Mouse (Mus musculus) neural tube, embryonic 13.5 days (tissue): ENCODE measurements around the gene Zmynd8. TPM values are rescaled to one million over a fixed set of nuclear protein-coding genes. Genes with fewer than 3 reads are reported as not detected.

Source experiments
- ATAC-seq: fragments of 200-750 bp; cut with Nextera tagmentation; 2 replicates; pipeline ENCODE4 v1.8.0; 2017; ENCODE audit warnings: low read depth, mild to moderate bottlenecking, moderate TSS enrichment, moderate library complexity
- H3K27ac ChIP-seq: fragments of 300-500 bp; sonication (generic); replicated peaks from 2 replicates; pipeline ENCODE4 v1.5.1; 2015; ENCODE audit warnings: moderate library complexity, mild to moderate bottlenecking, inconsistent platforms
- H3K27me3 ChIP-seq: fragments of 300-500 bp; sonication (generic); 2 replicates; pipeline ENCODE4 v1.6.1; 2015; ENCODE audit warnings: mild to moderate bottlenecking, inconsistent platforms
- H3K36me3 ChIP-seq: fragments of 300-500 bp; sonication (generic); 2 replicates; pipeline ENCODE4 v1.6.1; 2015; ENCODE audit warnings: mild to moderate bottlenecking, inconsistent platforms
- H3K4me1 ChIP-seq: fragments of 300-500 bp; sonication (generic); replicated peaks from 2 replicates; pipeline ENCODE4 v1.6.1; 2015; ENCODE audit warnings: inconsistent platforms
- H3K4me2 ChIP-seq: fragments of 300-500 bp; sonication (generic); 2 replicates; pipeline ENCODE4 v1.6.1; 2015; ENCODE audit warnings: inconsistent platforms, mild to moderate bottlenecking, moderate library complexity
- H3K4me3 ChIP-seq: fragments of 300-500 bp; sonication (generic); 2 replicates; pipeline ENCODE4 v1.5.1; 2015; ENCODE audit warnings: mild to moderate bottlenecking, inconsistent platforms
- H3K9ac ChIP-seq: fragments of 300-500 bp; sonication (generic); 2 replicates; pipeline ENCODE4 v1.6.1; 2015; ENCODE audit warnings: moderate library complexity, mild to moderate bottlenecking, inconsistent platforms
- H3K9me3 ChIP-seq: fragments of 300-500 bp; sonication (generic); 2 replicates; pipeline ENCODE4 v1.6.1; 2016; ENCODE audit warnings: inconsistent platforms
- WGBS: fragments of 180-500 bp; shearing (Covaris S2); methylation state at CpG from one replicate; pipeline ENCODE4 v1.1.7; 2015; 5-methylcytosine and 5-hydroxymethylcytosine counted together
- polyA plus RNA-seq: library from polyadenylated mRNA; unstranded; fragments of >200 nt; fragmentation: Nextera tagmentation; extraction: Ambion mirVana; gene quantifications from 2 replicates; pipeline ENCODE4 v1.2.1, GENCODE M21; 2015

Zmynd8 gene
- polyA plus RNA-seq, 1 experiment from 2014 or later: 69.0 TPM

- no peaks in the 10 kb centered on the region for H3K9me3 ChIP-seq
Measured at GRCm38 (mm10) chr2:165778927-165779326, 119.9 kb downstream of the Zmynd8 start.

GRCm38 (mm10) chr2:165769375-165769948 is 129.4 kb downstream of the Zmynd8 start:
- 18% methylated on average over 10 of the region's 10 CpGs for WGBS
- peak; percentile 64 for ATAC-seq
- Histone ChIP-seq H3K27me3 (no peaks in the 10 kb centered on the region), H3K27ac (peak overlapping the region; percentile 84), H3K4me2 (no peak overlapping the region), H3K9me3 (no peaks in the 10 kb centered on the region), H3K4me1 (peaks cover 19% of the 10 kb centered on the region), H3K9ac (0 out of 2 replicates have a peak overlapping the region, but pooled peaks have one; percentile 39), H3K36me3 (no peaks in the 10 kb centered on the region; the same call in 1 of the 2 replicates), H3K4me3 (no peak overlapping the region)

More at GRCm38 (mm10) chr2:165778927-165779326, 119.9 kb downstream of the Zmynd8 start:
- Histone ChIP-seq H3K4me3 (no peak overlapping the region), H3K27me3 (no peaks in the 10 kb centered on the region), H3K27ac (peak overlapping the region; percentile 72), H3K9ac (no peak overlapping the region), H3K36me3 (peaks cover 19% of the 10 kb centered on the region), H3K4me2 (no peak overlapping the region), H3K4me1 (peaks cover 6% of the 10 kb centered on the region)
- 21% methylated on average over 6 of the region's 6 CpGs for WGBS
- peak; percentile 82 for ATAC-seq

- peak overlapping the region; percentile 84 for H3K27ac ChIP-seq
- peak overlapping the region; percentile 22; the same call in 1 of the 2 replicates for H3K9ac ChIP-seq
- H3K9me3 ChIP-seq: no peaks in the 10 kb centered on the region
- H3K4me2 ChIP-seq: no peak overlapping the region
- peak; percentile 41 for ATAC-seq
- H3K4me3 ChIP-seq: no peak overlapping the region
- whole genome bisulfite sequencing: 43% methylated on average over 11 of the region's 11 CpGs
- H3K36me3 ChIP-seq: no peaks in the 10 kb centered on the region; the same call in 1 of the 2 replicates
- H3K4me1 ChIP-seq: peaks cover 19% of the 10 kb centered on the region
- H3K27me3 ChIP-seq: no peaks in the 10 kb centered on the region
Measured at GRCm38 (mm10) chr2:165768805-165769358, 129.9 kb downstream of the Zmynd8 start.

GRCm38 (mm10) chr2:165759421-165759985 is 139.3 kb downstream of the Zmynd8 start:
- no peak for ATAC-seq
- Histone ChIP-seq H3K9me3 (no peaks in the 10 kb centered on the region), H3K9ac (0 out of 2 replicates have a peak overlapping the region, but pooled peaks have one; percentile 6), H3K27me3 (no peaks in the 10 kb centered on the region), H3K4me1 (peaks cover 25% of the 10 kb centered on the region), H3K27ac (no peak overlapping the region), H3K4me3 (no peak overlapping the region), H3K36me3 (0 out of 2 replicates have a peak, but pooled peaks cover 2% of the 10 kb centered on the region), H3K4me2 (no peak overlapping the region)
- 76% methylated on average over 13 of the region's 13 CpGs for WGBS

GRCm38 (mm10) chr2:165758534-165758933 is 140.3 kb downstream of the Zmynd8 start:
- WGBS: 10% methylated on average over 5 of the region's 5 CpGs
- 0 out of 2 replicates have a peak overlapping the region, but pooled peaks have one; percentile 75 for H3K27ac ChIP-seq
- no peaks in the 10 kb centered on the region for H3K9me3 ChIP-seq
- no peak overlapping the region for H3K9ac ChIP-seq
- 0 out of 2 replicates have a peak, but pooled peaks cover under 1% of the 10 kb centered on the region for H3K36me3 ChIP-seq
- peak; percentile 58 for ATAC-seq
- no peaks in the 10 kb centered on the region for H3K27me3 ChIP-seq
- no peak overlapping the region for H3K4me2 ChIP-seq
- H3K4me1 ChIP-seq: peaks cover 25% of the 10 kb centered on the region
- no peak overlapping the region for H3K4me3 ChIP-seq

GRCm38 (mm10) chr2:165757799-165758198 is 141.0 kb downstream of the Zmynd8 start:
- Histone ChIP-seq H3K4me2 (peak overlapping the region; percentile 30), H3K27me3 (no peaks in the 10 kb centered on the region), H3K9me3 (no peaks in the 10 kb centered on the region), H3K27ac (peak overlapping the region; percentile 75), H3K36me3 (no peaks in the 10 kb centered on the region), H3K4me1 (peaks cover 25% of the 10 kb centered on the region), H3K4me3 (no peak overlapping the region), H3K9ac (peak overlapping the region; percentile 59)
- peak; percentile 68 for ATAC-seq
- WGBS: 36% methylated on average over 15 of the region's 15 CpGs

GRCm38 (mm10) chr2:165752704-165753103 is 146.1 kb downstream of the Zmynd8 start:
- no peak overlapping the region for H3K27ac ChIP-seq
- peaks cover 18% of the 10 kb centered on the region for H3K4me1 ChIP-seq
- WGBS: 89% methylated on average over 4 of the region's 4 CpGs
- H3K4me3 ChIP-seq: no peak overlapping the region
- 0 out of 2 replicates have a peak, but pooled peaks cover 4% of the 10 kb centered on the region for H3K27me3 ChIP-seq
- H3K9me3 ChIP-seq: no peaks in the 10 kb centered on the region
- ATAC-seq: no peak
- H3K36me3 ChIP-seq: no peaks in the 10 kb centered on the region
- H3K4me2 ChIP-seq: no peak overlapping the region
- no peak overlapping the region for H3K9ac ChIP-seq

GRCm38 (mm10) chr2:165751068-165751467 is 147.7 kb downstream of the Zmynd8 start:
- WGBS: 21% methylated on average over 7 of the region's 7 CpGs
- H3K9me3 ChIP-seq: no peaks in the 10 kb centered on the region
- no peak overlapping the region for H3K4me2 ChIP-seq
- H3K27ac ChIP-seq: no peak overlapping the region
- 0 out of 2 replicates have a peak, but pooled peaks cover 4% of the 10 kb centered on the region for H3K27me3 ChIP-seq
- no peaks in the 10 kb centered on the region for H3K36me3 ChIP-seq
- no peak overlapping the region for H3K9ac ChIP-seq
- peaks cover 13% of the 10 kb centered on the region for H3K4me1 ChIP-seq
- ATAC-seq: peak; percentile 19; the same call in 1 of the 2 replicates
- H3K4me3 ChIP-seq: no peak overlapping the region

GRCm38 (mm10) chr2:165748426-165748825 is 150.4 kb downstream of the Zmynd8 start:
- ATAC-seq: no peak
- Histone ChIP-seq H3K9me3 (no peaks in the 10 kb centered on the region), H3K9ac (no peak overlapping the region), H3K36me3 (no peaks in the 10 kb centered on the region), H3K27ac (no peak overlapping the region), H3K4me1 (peaks cover 26% of the 10 kb centered on the region), H3K27me3 (0 out of 2 replicates have a peak, but pooled peaks cover 4% of the 10 kb centered on the region), H3K4me3 (no peak overlapping the region), H3K4me2 (no peak overlapping the region)
- WGBS: 13% methylated on average over 11 of the region's 11 CpGs

- Histone ChIP-seq H3K4me1 (peaks cover 26% of the 10 kb centered on the region), H3K4me2 (no peak overlapping the region), H3K4me3 (no peak overlapping the region), H3K27me3 (0 out of 2 replicates have a peak, but pooled peaks cover 4% of the 10 kb centered on the region), H3K27ac (no peak overlapping the region), H3K9ac (no peak overlapping the region), H3K36me3 (no peaks in the 10 kb centered on the region), H3K9me3 (no peaks in the 10 kb centered on the region)
- 43% methylated on average over 7 of the region's 7 CpGs for WGBS
- no peak for ATAC-seq
Measured at GRCm38 (mm10) chr2:165747975-165748374, 150.8 kb downstream of the Zmynd8 start.

- ATAC-seq: peak; percentile 65
Measured at GRCm38 (mm10) chr2:165745306-165746098, 153.3 kb downstream of the Zmynd8 start.

More at GRCm38 (mm10) chr2:165745306-165746098, 153.3 kb downstream of the Zmynd8 start:
- Histone ChIP-seq H3K27ac (peak overlapping the region; percentile 78), H3K36me3 (no peaks in the 10 kb centered on the region), H3K9ac (no peak overlapping the region), H3K27me3 (peaks cover 9% of the 10 kb centered on the region), H3K4me1 (peaks cover 40% of the 10 kb centered on the region), H3K9me3 (no peaks in the 10 kb centered on the region), H3K4me3 (no peak overlapping the region), H3K4me2 (no peak overlapping the region)
- WGBS: 64% methylated on average over 18 of the region's 18 CpGs
